Mouse (Mus musculus): ENCODE measurements around the gene Ebf1. TPM values are rescaled to one million over a fixed set of nuclear protein-coding genes. Genes with fewer than 3 reads are reported as not detected.
A peak's percentile ranks its signal among the peaks of the same experiment; 100 is the strongest.

Ebf1 gene
- polyA plus RNA-seq, 1 experiment from 2014 or later, result 41.9 TPM

DNA sequence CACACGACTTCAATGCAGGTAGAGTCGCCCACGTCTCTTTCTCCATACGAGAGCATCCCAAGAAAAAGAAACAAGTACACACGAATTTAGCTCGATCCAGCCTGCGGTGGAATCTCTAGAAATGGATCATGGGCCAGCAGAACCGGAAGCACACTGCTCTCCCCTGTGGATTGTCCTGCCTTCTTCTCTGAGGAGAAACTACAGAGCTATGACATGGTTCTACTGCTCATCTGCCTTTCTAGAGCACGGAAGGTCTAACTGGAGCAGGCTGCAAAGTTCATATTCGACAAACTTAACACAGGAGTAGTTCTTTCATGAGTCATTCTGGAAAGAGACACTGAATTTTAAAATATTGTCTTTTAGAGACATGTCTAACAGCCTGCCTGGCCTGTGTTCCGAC is 8.5 kb upstream of the Ebf1 start:
- no peak for DNase-seq (ENCODE audit: low spot score)
- peaks cover 26% of the 10 kb centered on the region for H3K4me1 ChIP-seq
- peaks cover 29% of the 10 kb centered on the region for H3K27me3 ChIP-seq (replicated peaks; ENCODE audit: low read depth, poor library complexity, severe bottlenecking)
- no peaks in the 10 kb centered on the region for H3K36me3 ChIP-seq (replicated peaks)
- H3K9me3 ChIP-seq, result no peaks in the 10 kb centered on the region
- 87% methylated on average over 11 of the region's 11 CpGs for WGBS
- H3K4me3 ChIP-seq, result no peak overlapping the region
- H3K27ac ChIP-seq (replicated peaks), result no peak overlapping the region

GRCm38 (mm10) chr11:44610971-44611781 is 5.9 kb upstream of the Ebf1 start:
- peak; percentile 92 for DNase-seq (ENCODE audit: low spot score)
- H3K4me3 ChIP-seq, result peak overlapping the region; percentile 58
- H3K27me3 ChIP-seq (replicated peaks; ENCODE audit: low read depth, poor library complexity, severe bottlenecking), result peaks cover 54% of the 10 kb centered on the region
- no peaks in the 10 kb centered on the region for H3K9me3 ChIP-seq
- WGBS, result under 1% methylated on average over 45 of the region's 45 CpGs
- H3K36me3 ChIP-seq (replicated peaks), result no peaks in the 10 kb centered on the region
- H3K4me1 ChIP-seq, result peaks cover 33% of the 10 kb centered on the region
- H3K27ac ChIP-seq (replicated peaks), result peak overlapping the region; percentile 26

- Histone ChIP-seq H3K36me3 (replicated peaks) (no peaks in the 10 kb centered on the region), H3K27ac (replicated peaks) (no peak overlapping the region), H3K9me3 (no peaks in the 10 kb centered on the region), H3K4me1 (peaks cover 39% of the 10 kb centered on the region), H3K4me3 (peak overlapping the region; percentile 52), H3K27me3 (replicated peaks; ENCODE audit: low read depth, poor library complexity, severe bottlenecking) (peaks cover 58% of the 10 kb centered on the region)
- peak; percentile 33 for DNase-seq (ENCODE audit: low spot score)
- 6% methylated on average over 10 of the region's 10 CpGs for WGBS
These were observed 5.0 kb upstream of the Ebf1 start for GRCm38 (mm10) chr11:44612156-44612555.

DNA sequence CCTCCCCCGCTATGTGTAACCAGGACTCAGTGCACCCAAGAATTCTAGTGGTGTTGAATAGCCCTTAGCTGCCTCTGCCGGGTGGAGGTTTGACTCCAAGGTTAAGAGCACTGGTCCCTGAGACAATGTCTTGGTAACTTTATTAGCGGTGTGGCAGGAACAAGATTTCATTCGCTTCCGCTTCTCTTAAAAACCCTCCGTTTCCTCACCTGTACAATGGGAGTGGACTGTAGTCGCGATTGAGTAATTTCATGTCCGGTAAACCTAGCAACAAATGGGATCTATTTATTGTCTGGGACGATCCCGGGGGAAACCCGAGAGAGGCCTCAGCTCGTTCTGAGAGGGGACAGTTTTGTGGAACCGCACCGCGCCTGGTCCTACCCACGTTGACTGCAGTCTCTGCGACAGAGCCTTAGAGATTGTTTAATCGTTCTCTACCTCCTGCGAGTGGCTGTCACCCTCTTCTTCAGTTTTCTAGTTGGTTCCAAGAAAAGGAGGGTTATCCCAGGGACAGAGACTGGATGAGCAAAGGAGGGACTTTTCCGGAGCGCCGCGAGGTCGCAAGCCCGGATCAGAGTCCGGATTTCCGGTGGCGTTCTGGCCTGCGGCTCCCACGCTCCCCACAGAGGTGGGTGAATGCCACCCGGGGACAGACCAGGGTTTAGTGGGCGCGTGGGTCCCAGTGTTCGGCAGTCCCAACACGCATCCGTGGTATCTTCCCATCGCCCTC is 4.3 kb upstream of the Ebf1 start:
- WGBS, result 1% methylated on average over 38 of the region's 38 CpGs
- H3K4me1 ChIP-seq, result peaks cover 39% of the 10 kb centered on the region
- DNase-seq (ENCODE audit: low spot score), result peak; percentile 52
- H3K27me3 ChIP-seq (replicated peaks; ENCODE audit: low read depth, poor library complexity, severe bottlenecking), result peaks cover 58% of the 10 kb centered on the region
- no peaks in the 10 kb centered on the region for H3K9me3 ChIP-seq
- peak overlapping the region; percentile 52 for H3K4me3 ChIP-seq
- H3K27ac ChIP-seq (replicated peaks), result peak overlapping the region; percentile 75
- H3K36me3 ChIP-seq (replicated peaks), result no peaks in the 10 kb centered on the region

DNA sequence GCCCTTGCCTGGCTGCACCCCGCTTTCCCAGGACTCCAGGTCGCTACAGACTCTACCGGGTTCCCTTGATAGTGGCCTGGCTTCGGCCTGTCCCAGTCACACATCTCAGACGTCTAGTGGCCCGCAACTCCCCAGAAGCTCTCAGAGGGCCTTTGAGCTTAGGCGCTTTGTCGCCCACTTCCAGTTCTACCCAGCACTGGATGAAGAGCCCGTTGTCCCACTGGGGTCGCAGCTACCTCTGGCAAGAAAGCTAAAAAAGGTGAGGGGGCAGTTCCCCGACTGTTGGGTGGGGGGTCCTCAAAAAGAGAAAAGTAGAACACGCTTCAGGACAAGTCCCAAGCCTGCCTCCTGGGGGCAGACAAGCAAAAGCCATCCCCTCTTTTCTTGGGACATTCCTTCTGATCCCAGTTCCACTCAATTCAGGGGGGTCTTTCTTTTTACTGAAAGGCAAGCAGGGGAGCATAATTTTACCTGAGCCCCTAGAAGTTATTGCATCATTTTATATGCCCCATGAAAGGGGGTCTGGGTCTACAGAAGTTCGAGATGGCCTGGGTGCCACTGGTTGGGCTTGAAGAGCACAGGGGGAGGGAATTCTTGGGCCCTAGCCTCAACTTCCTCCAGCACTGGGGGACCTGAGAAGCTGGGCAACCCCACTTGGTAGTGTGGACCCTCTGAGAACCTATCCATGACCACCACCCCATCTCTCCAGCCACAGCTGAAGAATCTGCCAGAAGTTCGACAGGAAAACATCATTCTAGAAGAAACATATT is 3.5 kb upstream of the Ebf1 start:
- peak; percentile 50 for DNase-seq (ENCODE audit: low spot score)
- peaks cover 43% of the 10 kb centered on the region for H3K4me1 ChIP-seq
- H3K4me3 ChIP-seq, result peak overlapping the region; percentile 52
- H3K9me3 ChIP-seq, result no peaks in the 10 kb centered on the region
- 7% methylated on average over 14 of the region's 14 CpGs for WGBS
- H3K27me3 ChIP-seq (replicated peaks; ENCODE audit: low read depth, poor library complexity, severe bottlenecking), result peaks cover 59% of the 10 kb centered on the region
- H3K36me3 ChIP-seq (replicated peaks), result no peaks in the 10 kb centered on the region
- H3K27ac ChIP-seq (replicated peaks), result peak overlapping the region; percentile 75

DNA sequence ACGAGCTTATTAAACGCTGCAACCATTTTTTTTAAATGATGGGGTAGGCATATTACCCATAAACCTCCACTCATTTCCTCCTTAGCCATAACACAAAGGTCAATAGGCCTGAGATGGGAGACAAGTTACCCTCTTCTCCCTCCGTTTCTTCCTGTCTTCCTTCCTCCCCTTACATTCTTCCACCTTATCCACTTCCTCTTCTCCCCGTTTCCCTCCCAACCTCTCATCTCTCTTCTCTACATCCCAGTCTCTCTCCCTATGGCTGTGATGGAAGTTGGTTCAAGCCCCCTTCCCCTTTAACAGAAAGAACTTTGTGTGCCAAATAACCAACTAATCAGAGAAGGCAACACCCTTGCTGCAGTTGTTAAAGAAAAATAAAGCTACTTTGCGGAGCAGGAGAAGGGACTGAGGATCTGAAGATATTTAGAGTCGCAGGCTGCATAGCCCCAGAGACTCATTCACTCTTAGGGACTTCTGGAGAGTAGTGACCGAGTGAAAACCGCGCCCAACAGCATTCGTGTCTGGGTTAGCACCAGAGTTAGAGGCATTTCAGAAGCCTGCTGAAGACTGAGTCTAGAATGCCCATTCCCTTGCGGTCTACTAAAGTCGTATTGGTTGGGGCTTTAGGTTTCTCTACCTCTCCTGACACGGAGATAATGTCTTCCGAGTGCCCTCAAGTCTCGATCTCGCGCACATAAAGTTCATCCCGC is 884 bp upstream of the Ebf1 start:
- no peaks in the 10 kb centered on the region for H3K36me3 ChIP-seq (replicated peaks)
- H3K27ac ChIP-seq (replicated peaks), result peak overlapping the region; percentile 72
- WGBS, result 8% methylated on average over 18 of the region's 18 CpGs
- H3K9me3 ChIP-seq, result no peaks in the 10 kb centered on the region
- peaks cover 67% of the 10 kb centered on the region for H3K4me1 ChIP-seq
- no peak for DNase-seq (ENCODE audit: low spot score)
- peak overlapping the region; percentile 72 for H3K4me3 ChIP-seq
- H3K27me3 ChIP-seq (replicated peaks; ENCODE audit: low read depth, poor library complexity, severe bottlenecking), result peaks cover 81% of the 10 kb centered on the region

DNA sequence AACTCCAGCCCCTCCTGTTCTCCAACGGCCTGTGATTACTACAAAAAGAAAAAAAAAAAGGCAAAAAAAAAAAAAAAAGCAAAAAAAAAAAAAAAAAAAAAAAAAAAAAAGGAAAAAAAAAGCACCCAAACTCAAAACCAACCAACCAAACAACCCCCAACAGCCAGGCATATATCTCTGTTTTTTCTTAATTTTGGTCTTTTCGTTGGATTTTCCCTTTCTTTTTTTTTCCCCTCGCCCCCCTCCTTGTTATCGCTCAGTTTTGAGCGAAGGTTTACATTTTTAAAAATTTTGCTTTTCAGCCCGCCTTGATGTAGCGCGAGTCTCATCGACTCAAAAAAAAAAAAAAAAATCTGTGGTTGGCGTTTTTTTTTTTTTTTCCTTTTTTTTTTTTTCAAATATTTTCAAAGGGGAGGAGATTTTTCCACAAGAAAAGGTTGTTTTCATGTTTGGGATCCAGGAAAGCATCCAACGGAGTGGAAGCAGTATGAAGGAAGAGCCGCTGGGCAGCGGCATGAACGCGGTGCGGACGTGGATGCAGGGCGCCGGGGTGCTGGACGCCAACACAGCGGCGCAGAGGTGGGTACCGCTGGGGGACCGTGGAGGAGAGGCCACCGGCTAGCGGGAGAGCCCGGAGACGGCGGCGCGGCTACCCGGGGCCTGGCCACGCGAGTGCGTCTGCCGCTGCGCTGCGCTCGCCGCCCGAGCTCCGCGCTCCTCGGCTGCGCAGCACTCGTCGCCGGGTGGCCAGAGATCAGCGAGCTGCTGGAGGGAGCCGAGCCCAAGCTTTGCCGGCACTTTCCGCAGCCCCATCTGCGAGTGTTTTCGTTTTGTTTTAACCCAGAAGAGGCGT is 843 bp downstream of the Ebf1 start:
- Histone ChIP-seq H3K9me3 (no peaks in the 10 kb centered on the region), H3K36me3 (replicated peaks) (no peaks in the 10 kb centered on the region), H3K4me3 (peak overlapping the region; percentile 72), H3K4me1 (peaks cover 62% of the 10 kb centered on the region), H3K27me3 (replicated peaks; ENCODE audit: low read depth, poor library complexity, severe bottlenecking) (peaks cover 81% of the 10 kb centered on the region), H3K27ac (replicated peaks) (peak overlapping the region; percentile 89)
- under 1% methylated on average over 55 of the region's 55 CpGs for WGBS
- DNase-seq (ENCODE audit: low spot score), result peak; percentile 80

GRCm38 (mm10) chr11:44619131-44619886 is 2.2 kb downstream of the Ebf1 start:
- peaks cover 72% of the 10 kb centered on the region for H3K27me3 ChIP-seq (replicated peaks; ENCODE audit: low read depth, poor library complexity, severe bottlenecking)

DNA sequence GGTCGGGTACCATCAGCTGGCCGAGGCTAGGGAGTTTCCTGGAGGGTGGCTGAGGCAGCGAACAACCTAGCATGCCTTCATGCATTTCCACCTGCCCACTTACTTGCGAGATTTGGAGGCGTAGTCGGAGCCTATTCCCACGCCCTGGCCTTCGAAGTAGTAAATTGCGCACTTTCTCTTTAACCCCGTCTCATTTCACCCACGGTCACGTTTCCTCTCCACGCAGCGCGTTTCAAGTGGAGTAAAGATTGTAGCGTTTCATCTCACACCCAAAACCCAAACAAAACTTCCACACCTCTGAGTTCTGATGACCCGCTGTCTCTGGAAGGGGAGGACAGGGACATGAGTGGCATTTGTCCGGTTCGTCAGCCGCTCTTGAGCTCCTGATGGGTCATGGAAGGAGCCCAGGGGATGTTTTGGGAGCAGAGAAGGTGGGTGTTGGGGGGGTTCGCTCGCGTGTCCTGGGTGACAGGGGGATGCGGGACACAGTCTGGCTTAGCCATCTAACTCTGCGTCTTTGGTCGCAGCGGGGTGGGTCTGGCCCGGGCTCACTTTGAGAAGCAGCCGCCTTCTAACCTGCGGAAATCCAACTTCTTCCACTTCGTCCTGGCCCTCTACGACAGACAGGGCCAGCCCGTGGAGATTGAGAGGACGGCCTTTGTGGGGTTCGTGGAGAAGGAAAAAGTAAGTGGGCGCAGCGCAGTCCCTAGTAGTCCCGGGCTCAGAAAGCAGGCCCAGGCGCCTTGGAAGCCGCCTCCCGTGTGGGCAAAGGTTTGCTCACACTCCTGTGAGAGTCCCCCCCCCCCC is 3.0 kb downstream of the Ebf1 start:
- peak overlapping the region; percentile 72 for H3K4me3 ChIP-seq
- no peaks in the 10 kb centered on the region for H3K9me3 ChIP-seq
- peaks cover 50% of the 10 kb centered on the region for H3K4me1 ChIP-seq
- 1% methylated on average over 41 of the region's 41 CpGs for WGBS
- DNase-seq (ENCODE audit: low spot score), result peak; percentile 56
- H3K27ac ChIP-seq (replicated peaks), result peak overlapping the region; percentile 89
- H3K27me3 ChIP-seq (replicated peaks; ENCODE audit: low read depth, poor library complexity, severe bottlenecking), result peaks cover 70% of the 10 kb centered on the region
- H3K36me3 ChIP-seq (replicated peaks), result no peaks in the 10 kb centered on the region

More at GRCm38 (mm10) chr11:44619131-44619886, 2.2 kb downstream of the Ebf1 start:
- under 1% methylated on average over 15 of the region's 15 CpGs for WGBS
- Histone ChIP-seq H3K4me1 (peaks cover 50% of the 10 kb centered on the region), H3K36me3 (replicated peaks) (no peaks in the 10 kb centered on the region), H3K9me3 (no peaks in the 10 kb centered on the region), H3K27ac (replicated peaks) (peak overlapping the region; percentile 89), H3K4me3 (peak overlapping the region; percentile 72)
- peak; percentile 40 for DNase-seq (ENCODE audit: low spot score)

- peaks cover 65% of the 10 kb centered on the region for H3K27me3 ChIP-seq (replicated peaks; ENCODE audit: low read depth, poor library complexity, severe bottlenecking)
- peaks cover 50% of the 10 kb centered on the region for H3K4me1 ChIP-seq
- DNase-seq (ENCODE audit: low spot score), result peak; percentile 31
- 13% methylated on average over 19 of the region's 19 CpGs for WGBS
- H3K36me3 ChIP-seq (replicated peaks), result no peaks in the 10 kb centered on the region
- peak overlapping the region; percentile 72 for H3K4me3 ChIP-seq
- no peaks in the 10 kb centered on the region for H3K9me3 ChIP-seq
- peak overlapping the region; percentile 89 for H3K27ac ChIP-seq (replicated peaks)
These were observed 3.8 kb downstream of the Ebf1 start for GRCm38 (mm10) chr11:44620694-44621446.

Measured in embryonic facial prominence, embryonic 10.5 days (tissue).